Mouse (Mus musculus) lung, adult 2 months (tissue): ENCODE results near the gene Dcp1a.

Experiments used
- CTCF ChIP-seq: fragments of 200-500 bp; IDR thresholded peaks from 2 replicates; pipeline ENCODE4 v1.5.1; 2011; ENCODE audit warnings: mild to moderate bottlenecking, low read length, control low read depth; ENCODE audit not compliant: insufficient read depth
- POLR2A ChIP-seq: fragments of 200-500 bp; IDR thresholded peaks from 2 replicates; pipeline ENCODE4 v1.6.1; 2011; ENCODE audit warnings: low read depth, mild to moderate bottlenecking, control low read depth, low read length, borderline replicate concordance; ENCODE audit errors: extremely low read depth

DNA sequence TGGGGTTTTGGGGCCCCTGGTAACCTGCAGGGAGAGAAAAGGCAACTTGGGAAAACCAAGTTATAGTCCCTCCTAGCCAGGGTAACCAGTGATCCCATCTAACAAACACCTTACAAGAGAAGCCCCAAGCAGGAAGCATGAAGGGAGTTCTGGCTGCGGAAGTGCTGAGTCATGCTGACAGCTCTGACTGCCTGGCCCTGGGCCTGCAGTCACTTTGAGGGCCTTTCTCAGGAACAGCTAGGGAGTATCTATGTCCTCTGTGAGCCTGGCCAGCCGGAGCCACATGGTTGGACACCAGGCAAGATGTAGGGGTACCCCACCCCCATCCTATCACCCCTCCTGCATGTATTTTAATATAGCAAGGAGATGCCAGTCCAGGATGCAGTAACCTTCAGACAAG, 85.1 kb downstream of the Dcp1a start:
- TF ChIP-seq CTCF, result no peak
- TF ChIP-seq POLR2A, result no peak
